In the genomic region with DNA sequence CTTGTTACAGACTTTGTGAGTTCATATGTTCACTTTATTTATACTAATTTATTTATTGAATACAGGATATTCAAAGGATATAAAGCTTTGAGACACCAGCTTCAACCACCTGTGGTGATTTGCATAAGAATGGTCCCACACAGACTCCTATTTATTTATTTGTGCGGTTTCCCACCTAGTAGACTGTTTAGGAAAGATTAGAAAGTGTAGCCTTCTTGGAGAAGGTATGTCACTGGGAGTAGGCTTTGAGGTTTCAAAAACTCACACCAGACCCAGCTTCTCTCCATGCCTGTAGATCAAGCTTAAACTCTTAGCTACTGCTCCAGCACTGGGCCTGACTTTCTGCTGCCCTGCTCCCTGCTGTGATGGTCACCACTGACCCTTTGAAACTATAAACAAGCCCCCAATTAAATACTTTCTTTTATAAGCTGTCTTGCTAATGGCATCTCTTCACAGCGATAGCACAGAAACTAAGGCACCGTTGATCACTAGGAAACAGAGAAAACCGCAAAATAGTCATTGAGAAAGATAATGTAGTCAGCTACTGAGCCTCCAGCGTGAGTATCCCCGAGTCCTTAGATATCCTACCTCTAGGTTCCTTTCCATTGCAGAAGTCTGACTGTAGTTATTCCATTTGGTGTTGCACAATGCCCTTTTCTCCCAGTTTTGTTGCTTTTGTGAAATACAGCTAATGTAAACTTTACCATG, we compare ENCODE assay signal across 16 mouse cellular contexts.
"Had no signal": no experiment of that assay in that cellular context is flagged by ENCODE, and none has a peak within 500 bp of the region (broad histone marks: within the 10 kb centered on the region; RNA-seq: fewer than 3 reads in every experiment).

No protein-coding gene starts in this region.

- H3K27ac ChIP-seq: kidney, postnatal 0 days; limb, embryonic 10.5 days; midbrain, embryonic 12.5 days; neural tube, embryonic 13.5 days; stomach, postnatal 0 days had no signal

- DNase-seq: kidney, adult 11 months; kidney, adult 9 months; kidney, postnatal 4 days; lung, adult 2 months; lung, postnatal 4 days; retina, postnatal 1 day; right cerebral cortex, postnatal 14 days; thymus, postnatal 4 days had no signal

- H3K4me3 ChIP-seq: limb, embryonic 10.5 days; megakaryocyte, embryonic 14.5 days; midbrain, embryonic 12.5 days; neural tube, embryonic 13.5 days had no signal

- H3K27me3 ChIP-seq: megakaryocyte, embryonic 14.5 days; midbrain, embryonic 12.5 days; neural tube, embryonic 13.5 days had no signal

- ATAC-seq: lung, postnatal 0 days; midbrain, embryonic 16.5 days had no signal

- H3K36me3 ChIP-seq: limb, embryonic 10.5 days; midbrain, embryonic 12.5 days; neural tube, embryonic 13.5 days had no signal

- H3K4me1 ChIP-seq: limb, embryonic 10.5 days; midbrain, embryonic 12.5 days; neural tube, embryonic 13.5 days had no signal

- H3K9me3 ChIP-seq: limb, embryonic 10.5 days; megakaryocyte, embryonic 14.5 days; midbrain, embryonic 12.5 days; neural tube, embryonic 13.5 days had no signal

- H3K9ac ChIP-seq: midbrain, embryonic 12.5 days; neural tube, embryonic 13.5 days had no signal

- H3K4me2 ChIP-seq: midbrain, embryonic 12.5 days; neural tube, embryonic 13.5 days had no signal
